Mouse (Mus musculus) spleen, adult 2 months (tissue): ENCODE results near the gene Akap8. TPM values are rescaled to one million over a fixed set of nuclear protein-coding genes. Genes with fewer than 3 reads are reported as not detected.

ENCODE experiments used
- DNase-seq, 2 experiments: peaks; one replicate each; pipeline versions ENCODE4 v3.0.0 to v3.0.0-alpha.2; 2012 to 2021; ENCODE audit warnings: low spot score in 2 of 2, low read depth in 1 of 2
- H3K27ac ChIP-seq: fragments of 200-500 bp; 2 replicates; pipeline ENCODE4 v1.5.1; 2012; ENCODE audit warnings: low read length, inconsistent platforms; ENCODE audit not compliant: insufficient read depth
- H3K27me3 ChIP-seq: fragments of 200-500 bp; 2 replicates; pipeline ENCODE4 v1.6.1; 2012; ENCODE audit warnings: mild to moderate bottlenecking, moderate library complexity, low read length, inconsistent platforms; ENCODE audit not compliant: control insufficient read depth, insufficient read depth
- H3K36me3 ChIP-seq: fragments of 200-500 bp; 2 replicates; pipeline ENCODE4 v1.6.1; 2012; ENCODE audit warnings: mild to moderate bottlenecking, low read length, inconsistent platforms; ENCODE audit not compliant: control insufficient read depth, insufficient read depth
- H3K4me1 ChIP-seq: fragments of 200-500 bp; 2 replicates; pipeline ENCODE4 v1.6.1; 2011; ENCODE audit warnings: inconsistent platforms; ENCODE audit not compliant: control insufficient read depth, insufficient read depth, insufficient read length
- H3K4me3 ChIP-seq: fragments of 200-500 bp; 2 replicates; pipeline ENCODE4 v1.5.1; 2011; ENCODE audit warnings: mild to moderate bottlenecking, inconsistent platforms; ENCODE audit not compliant: insufficient read depth, insufficient read length; ENCODE audit errors: extremely low read depth
- CTCF ChIP-seq: fragments of 200-500 bp; IDR thresholded peaks from 2 replicates; pipeline ENCODE4 v1.5.1; 2011; ENCODE audit warnings: mild to moderate bottlenecking, inconsistent platforms; ENCODE audit not compliant: insufficient read depth, insufficient read length, insufficient replicate concordance; ENCODE audit errors: extremely low read depth
- POLR2A ChIP-seq: fragments of 200-500 bp; IDR thresholded peaks from 2 replicates; pipeline ENCODE4 v1.6.1; 2011; ENCODE audit warnings: low read depth, low read length, inconsistent platforms
- WGBS: fragments of 180-500 bp; shearing (Covaris S2); methylation state at CpG from one replicate; pipeline ENCODE4 v1.1.7; 2018; 5-methylcytosine and 5-hydroxymethylcytosine counted together
- polyA plus RNA-seq: library from polyadenylated mRNA; depleted of rRNA; stranded (reverse); fragments of >200 nt; gene quantifications from 2 replicates; pipeline ENCODE4 v1.2.3, GENCODE M21; 2012

Gene Akap8
- polyA plus RNA-seq, 1 experiment = 105 TPM

- H3K4me1 ChIP-seq = peaks cover 2% of the 10 kb centered on the region; the same call in 1 of the 2 replicates
- 90% methylated on average over 4 of the region's 4 CpGs for WGBS
- H3K27ac ChIP-seq = no peak overlapping the region
- no peak for TF ChIP-seq CTCF
- no peak for TF ChIP-seq POLR2A
- no peaks in the 10 kb centered on the region for H3K27me3 ChIP-seq
- DNase-seq = no peak
- H3K36me3 ChIP-seq = peaks cover 22% of the 10 kb centered on the region
- H3K4me3 ChIP-seq = no peak overlapping the region
Measured at GRCm38 (mm10) chr17:32362686-32363085, 41.6 kb upstream of the Akap8 start.

DNA sequence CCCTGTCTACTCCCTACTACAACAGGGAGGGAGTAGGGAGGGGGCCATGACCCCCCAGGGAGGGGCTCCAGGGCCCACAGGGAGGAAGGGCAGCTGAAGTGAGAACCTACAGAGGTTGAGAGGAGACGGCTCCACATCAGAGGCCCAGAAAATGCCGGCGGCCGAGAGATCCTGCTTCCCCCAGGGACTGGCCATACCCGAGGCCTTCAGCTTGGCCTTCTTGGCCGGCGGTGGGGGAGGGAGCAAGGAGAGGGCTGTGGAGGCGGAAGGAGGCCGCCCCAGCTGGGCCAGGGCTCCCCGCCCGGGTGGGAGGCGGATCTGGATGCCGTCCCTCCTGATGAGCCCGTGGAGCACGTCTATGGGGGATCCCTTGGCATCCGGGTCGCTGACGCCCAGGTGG is 38.9 kb upstream of the Akap8 start:
- Histone ChIP-seq H3K4me3 (no peak overlapping the region), H3K36me3 (peaks cover 42% of the 10 kb centered on the region), H3K4me1 (peaks cover 2% of the 10 kb centered on the region; the same call in 1 of the 2 replicates), H3K27me3 (no peaks in the 10 kb centered on the region), H3K27ac (no peak overlapping the region)
- TF ChIP-seq POLR2A = no peak
- TF ChIP-seq CTCF = no peak
- DNase-seq = no peak
- WGBS = 95% methylated on average over 18 of the region's 18 CpGs

DNA sequence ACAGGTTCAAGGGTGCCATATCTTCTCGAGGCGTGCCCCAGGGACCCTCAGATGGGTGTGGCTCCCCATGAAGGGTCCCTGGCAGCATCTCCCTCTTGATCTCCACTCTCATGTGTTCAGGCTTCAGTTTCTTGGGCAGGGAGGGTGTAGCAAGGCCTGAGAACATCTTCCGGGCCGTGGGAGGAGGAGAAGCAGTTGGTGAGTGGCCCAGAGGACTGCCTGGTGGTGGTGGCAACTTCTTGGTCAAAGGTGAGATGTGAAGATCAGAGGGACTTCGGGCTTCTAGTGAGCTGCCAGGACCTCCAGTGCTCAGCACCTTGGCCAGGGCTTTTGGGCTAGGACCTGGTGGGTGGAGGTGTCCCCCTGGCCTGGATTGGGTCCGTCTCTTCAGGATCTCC is 37.9 kb upstream of the Akap8 start:
- DNase-seq = no peak
- Histone ChIP-seq H3K27ac (no peak overlapping the region), H3K36me3 (peaks cover 50% of the 10 kb centered on the region), H3K4me1 (peaks cover 2% of the 10 kb centered on the region; the same call in 1 of the 2 replicates), H3K27me3 (no peaks in the 10 kb centered on the region), H3K4me3 (no peak overlapping the region)
- no peak for TF ChIP-seq CTCF
- no peak for TF ChIP-seq POLR2A
- WGBS = 90% methylated on average over 6 of the region's 6 CpGs

- H3K36me3 ChIP-seq = peaks cover 50% of the 10 kb centered on the region
- DNase-seq = no peak
- H3K4me1 ChIP-seq = peaks cover 2% of the 10 kb centered on the region; the same call in 1 of the 2 replicates
- no peaks in the 10 kb centered on the region for H3K27me3 ChIP-seq
- no peak overlapping the region for H3K27ac ChIP-seq
- TF ChIP-seq CTCF (no peak), POLR2A (no peak)
- 94% methylated on average over 7 of the region's 7 CpGs for whole genome bisulfite sequencing
- no peak overlapping the region for H3K4me3 ChIP-seq
Measured at GRCm38 (mm10) chr17:32358192-32358942, 37.3 kb upstream of the Akap8 start.

GRCm38 (mm10) chr17:32356766-32357760 is 36.0 kb upstream of the Akap8 start:
- 95% methylated on average over 24 of the region's 24 CpGs for WGBS
- no peaks in the 10 kb centered on the region for H3K27me3 ChIP-seq
- peaks cover 50% of the 10 kb centered on the region for H3K36me3 ChIP-seq
- TF ChIP-seq CTCF = no peak
- no peak for TF ChIP-seq POLR2A
- H3K4me3 ChIP-seq = no peak overlapping the region
- DNase-seq = no peak
- H3K4me1 ChIP-seq = no peaks in the 10 kb centered on the region
- H3K27ac ChIP-seq = no peak overlapping the region

DNA sequence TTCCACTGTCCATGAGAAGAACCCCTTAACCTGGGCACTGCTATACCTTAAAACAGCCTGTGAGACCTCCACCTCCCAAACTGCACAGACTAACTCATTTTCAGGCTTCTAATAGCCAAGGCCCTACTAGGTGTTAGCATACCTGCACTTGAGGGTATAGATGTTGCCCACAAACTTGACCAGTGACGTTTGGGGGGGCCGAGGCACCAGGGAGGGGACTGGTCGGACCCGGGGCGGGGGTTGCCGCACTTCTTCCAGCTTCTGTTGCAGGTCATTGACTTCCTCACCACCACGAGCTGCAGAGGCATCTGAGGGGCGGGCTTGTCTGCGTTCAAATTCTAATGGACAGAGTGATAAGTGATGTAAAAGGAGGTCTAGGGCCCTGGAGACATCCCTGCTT is 35.2 kb upstream of the Akap8 start:
- H3K27me3 ChIP-seq = no peaks in the 10 kb centered on the region
- WGBS = 91% methylated on average over 9 of the region's 9 CpGs
- no peak for TF ChIP-seq CTCF
- no peak for TF ChIP-seq POLR2A

More for the DNA sequence above, 35.2 kb upstream of the Akap8 start:
- peaks cover 47% of the 10 kb centered on the region for H3K36me3 ChIP-seq
- no peak for DNase-seq
- no peaks in the 10 kb centered on the region for H3K4me1 ChIP-seq
- H3K27ac ChIP-seq = no peak overlapping the region
- no peak overlapping the region for H3K4me3 ChIP-seq
